Comparison of ENCODE assay signal across 26 mouse cellular contexts in genomic region chr3:71274287-71275204, GRCm38 (mm10).
DNase-seq lines count a peak whose midpoint lies in the region; ATAC-seq and TF ChIP-seq lines count a peak whose summit lies in the region.
"Had no signal": no experiment of that assay in that cellular context is flagged by ENCODE, and none has a peak within 500 bp of the region (broad histone marks: within the 10 kb centered on the region; RNA-seq: fewer than 3 reads in every experiment).

No protein-coding gene starts in this region.

- no peaks in the 10 kb centered on the region for H3K4me1 ChIP-seq in stomach, embryonic 15.5 days
- no peaks in the 10 kb centered on the region for H3K4me1 ChIP-seq in stomach, postnatal 0 days (replicated peaks; ENCODE audit: control insufficient read depth, insufficient read depth)
- no peaks in the 10 kb centered on the region for H3K4me1 ChIP-seq in intestine, embryonic 16.5 days (ENCODE audit: control insufficient read depth, insufficient read depth, low read length)
- no peaks in the 10 kb centered on the region for H3K4me1 ChIP-seq in small intestine, adult 2 months (ENCODE audit: control insufficient read depth, insufficient read depth, insufficient read length, low read length)
- H3K4me1 ChIP-seq in forebrain, embryonic 14.5 days (ENCODE audit: control insufficient read depth, insufficient read depth, low read length) = no peaks in the 10 kb centered on the region
- H3K4me1 ChIP-seq: embryonic facial prominence, embryonic 12.5 days; forebrain, embryonic 13.5 days had no signal

- WGBS in stomach, embryonic 15.5 days = 81% methylated on average over 5 of the region's 5 CpGs
- 84% methylated on average over 5 of the region's 5 CpGs for WGBS in stomach, postnatal 0 days
- WGBS in intestine, embryonic 16.5 days = 60% methylated on average over 5 of the region's 5 CpGs
- WGBS in small intestine, adult 2 months = 36% methylated on average over 5 of the region's 5 CpGs
- WGBS in forebrain, embryonic 14.5 days = 80% methylated on average over 5 of the region's 5 CpGs

- peak; percentile 39; the same call in 1 of the 2 replicates for ATAC-seq in stomach, embryonic 15.5 days (ENCODE audit: insufficient read depth, low FRiP score, low read depth)
- no peak for ATAC-seq in stomach, postnatal 0 days (ENCODE audit: low FRiP score, low TSS enrichment)
- ATAC-seq in intestine, embryonic 16.5 days = peak; percentile 100
- no peak for ATAC-seq in forebrain, embryonic 14.5 days
- ATAC-seq: activated CD4-positive, CD25-positive, alpha-beta regulatory T cell, adult 4 months; CD4-positive, CD25-positive, alpha-beta regulatory T cell, adult 4 months; forebrain, embryonic 13.5 days; forebrain, embryonic 16.5 days; Patski had no signal

- H3K36me3 ChIP-seq in stomach, embryonic 15.5 days = no peaks in the 10 kb centered on the region
- no peaks in the 10 kb centered on the region for H3K36me3 ChIP-seq in stomach, postnatal 0 days (ENCODE audit: control insufficient read depth, insufficient read depth, low read length)
- no peaks in the 10 kb centered on the region for H3K36me3 ChIP-seq in intestine, embryonic 16.5 days (ENCODE audit: control insufficient read depth, insufficient read depth, low read length)
- no peaks in the 10 kb centered on the region for H3K36me3 ChIP-seq in small intestine, adult 2 months (ENCODE audit: control insufficient read depth, insufficient read depth, low read length)
- H3K36me3 ChIP-seq in forebrain, embryonic 14.5 days (ENCODE audit: control insufficient read depth, insufficient read depth, low read length) = no peaks in the 10 kb centered on the region
- H3K36me3 ChIP-seq: embryonic facial prominence, embryonic 12.5 days; G1E had no signal

- TF ChIP-seq CTCF in stomach, postnatal 0 days (IDR thresholded peaks at IDR 0.05; ENCODE audit: low read depth) = no peak
- TF ChIP-seq CTCF in small intestine, adult 2 months (IDR thresholded peaks at IDR 0.05; ENCODE audit: extremely low read depth, insufficient read length, insufficient replicate concordance, low read depth, low read length) = no peak

- TF ChIP-seq EP300 in stomach, postnatal 0 days (optimal IDR thresholded peaks at IDR 0.05) = no peak

- no peak overlapping the region for H3K4me2 ChIP-seq in stomach, embryonic 15.5 days
- H3K4me2 ChIP-seq in stomach, postnatal 0 days (replicated peaks; ENCODE audit: low read depth) = no peak overlapping the region
- peak overlapping the region; percentile 30; the same call in 1 of the 2 replicates for H3K4me2 ChIP-seq in intestine, embryonic 16.5 days (ENCODE audit: low read depth, low read length)
- H3K4me2 ChIP-seq in forebrain, embryonic 14.5 days (ENCODE audit: low read length) = no peak overlapping the region
- H3K4me2 ChIP-seq: embryonic facial prominence, embryonic 12.5 days; forebrain, embryonic 13.5 days had no signal

- H3K27me3 ChIP-seq in stomach, embryonic 15.5 days (replicated peaks) = no peaks in the 10 kb centered on the region
- H3K27me3 ChIP-seq in stomach, postnatal 0 days (ENCODE audit: control insufficient read depth, insufficient read depth, low read length) = no peaks in the 10 kb centered on the region
- no peaks in the 10 kb centered on the region for H3K27me3 ChIP-seq in intestine, embryonic 16.5 days (replicated peaks; ENCODE audit: control insufficient read depth, insufficient read depth, low read length)
- H3K27me3 ChIP-seq in small intestine, adult 2 months (ENCODE audit: control insufficient read depth, insufficient read depth, low read length) = no peaks in the 10 kb centered on the region
- no peaks in the 10 kb centered on the region for H3K27me3 ChIP-seq in forebrain, embryonic 14.5 days (replicated peaks; ENCODE audit: control insufficient read depth, insufficient read depth, low read length)
- H3K27me3 ChIP-seq: CH12.LX; embryonic facial prominence, embryonic 12.5 days; forebrain, embryonic 13.5 days; Patski had no signal

- no peaks in the 10 kb centered on the region for H3K9me3 ChIP-seq in stomach, embryonic 15.5 days
- H3K9me3 ChIP-seq in stomach, postnatal 0 days (ENCODE audit: control insufficient read depth, low read length) = no peaks in the 10 kb centered on the region
- H3K9me3 ChIP-seq in intestine, embryonic 16.5 days (ENCODE audit: control insufficient read depth, low read length) = no peaks in the 10 kb centered on the region
- H3K9me3 ChIP-seq in forebrain, embryonic 14.5 days (replicated peaks; ENCODE audit: control insufficient read depth, low read length) = no peaks in the 10 kb centered on the region
- H3K9me3 ChIP-seq: embryonic facial prominence, embryonic 12.5 days; forebrain, embryonic 13.5 days; G1E had no signal

- no peak overlapping the region for H3K27ac ChIP-seq in stomach, embryonic 15.5 days
- H3K27ac ChIP-seq in stomach, postnatal 0 days (replicated peaks) = no peak overlapping the region
- H3K27ac ChIP-seq in intestine, embryonic 16.5 days (ENCODE audit: low read length) = peak overlapping the region; percentile 72
- peak overlapping the region; percentile 62; the same call in 1 of the 2 replicates for H3K27ac ChIP-seq in small intestine, adult 2 months (ENCODE audit: insufficient read depth, low read depth, low read length)
- H3K27ac ChIP-seq in forebrain, embryonic 14.5 days (ENCODE audit: low read depth, low read length) = no peak overlapping the region
- H3K27ac ChIP-seq: embryonic facial prominence, embryonic 12.5 days; forebrain, embryonic 13.5 days had no signal

- TF ChIP-seq POLR2A in small intestine, adult 2 months (IDR thresholded peaks at IDR 0.05; ENCODE audit: low read depth, low read length) = no peak

- no peak overlapping the region for H3K9ac ChIP-seq in stomach, embryonic 15.5 days
- no peak overlapping the region for H3K9ac ChIP-seq in stomach, postnatal 0 days (ENCODE audit: low read length)
- H3K9ac ChIP-seq in intestine, embryonic 16.5 days (ENCODE audit: low read depth, low read length) = no peak overlapping the region
- H3K9ac ChIP-seq in forebrain, embryonic 14.5 days (ENCODE audit: low read length) = no peak overlapping the region
- H3K9ac ChIP-seq: embryonic facial prominence, embryonic 12.5 days; forebrain, embryonic 13.5 days had no signal

- H3K4me3 ChIP-seq in stomach, embryonic 15.5 days (replicated peaks) = no peak overlapping the region
- no peak overlapping the region for H3K4me3 ChIP-seq in stomach, postnatal 0 days (ENCODE audit: low read depth, low read length)
- H3K4me3 ChIP-seq in intestine, embryonic 16.5 days (ENCODE audit: low read length) = no peak overlapping the region
- H3K4me3 ChIP-seq in small intestine, adult 2 months (ENCODE audit: low read depth, low read length) = no peak overlapping the region
- H3K4me3 ChIP-seq in forebrain, embryonic 14.5 days (ENCODE audit: low read depth, low read length) = no peak overlapping the region
- H3K4me3 ChIP-seq: embryonic facial prominence, embryonic 12.5 days; forebrain, embryonic 13.5 days had no signal

- DNase-seq in stomach, postnatal 0 days (ENCODE audit: low spot score) = no peak
- no peak for DNase-seq in layer of hippocampus, adult 8-10 months (ENCODE audit: low spot score in 2 of 2)
- no peak for DNase-seq in forebrain, embryonic 14.5 days (ENCODE audit: low spot score)
- no peak for DNase-seq in layer of hippocampus, adult 18-20 months (ENCODE audit: low spot score in 2 of 2)
- DNase-seq: adrenal gland, adult 2 months; adrenal gland, postnatal 10 days; adrenal gland, postnatal 25 days; B cell, adult 2 months; cerebellum, adult 11 months; cerebellum, adult 18-20 months; cerebellum, adult 8-10 months; cerebellum, adult 9-11 months; cerebellum, postnatal 14 days; cerebellum, postnatal 36 days; embryo, embryonic 11 days had no signal

Comparison
In these comparisons a context has a peak if more than half of its experiments do, and no peak if none do; other contexts are left out.
1. ATAC-seq: peak in stomach, embryonic 15.5 days (single experiment) and intestine, embryonic 16.5 days (single experiment); none in stomach, postnatal 0 days (single experiment) and forebrain, embryonic 14.5 days (single experiment).
2. H3K27ac ChIP-seq: peak in intestine, embryonic 16.5 days (single experiment) and small intestine, adult 2 months (single experiment); none in stomach, embryonic 15.5 days (single experiment), stomach, postnatal 0 days (single experiment) and forebrain, embryonic 14.5 days (single experiment).